Mouse (Mus musculus) Muller cell, postnatal 12 days (primary cell): ENCODE results near the gene Chchd6.
A peak's percentile ranks its signal among the peaks of the same experiment; 100 is the strongest.

Source experiments
- DNase-seq: peaks from one replicate; pipeline ENCODE4 v3.0.0-alpha.2; 2015; ENCODE audit errors: inconsistent ontology term

Gene Chchd6

GRCm38 (mm10) chr6:89452976-89453674, 142.3 kb downstream of the Chchd6 start:
- DNase-seq, result peak; percentile 85

- no peak for DNase-seq
These were observed 143.1 kb downstream of the Chchd6 start for GRCm38 (mm10) chr6:89452356-89452755.

- no peak for DNase-seq
These were observed 146.7 kb downstream of the Chchd6 start for GRCm38 (mm10) chr6:89448736-89449135.

- DNase-seq, result no peak
These were observed 154.8 kb downstream of the Chchd6 start for GRCm38 (mm10) chr6:89440671-89441070.

GRCm38 (mm10) chr6:89431920-89432482, 163.5 kb downstream of the Chchd6 start:
- DNase-seq, result no peak

- no peak for DNase-seq
These were observed 164.7 kb downstream of the Chchd6 start for GRCm38 (mm10) chr6:89430749-89431148.

- DNase-seq, result no peak
These were observed 166.6 kb downstream of the Chchd6 start for GRCm38 (mm10) chr6:89428661-89429375.

GRCm38 (mm10) chr6:89424461-89424860, 171.0 kb downstream of the Chchd6 start:
- no peak for DNase-seq

- no peak for DNase-seq
These were observed 172.8 kb downstream of the Chchd6 start for GRCm38 (mm10) chr6:89422621-89423020.

- DNase-seq, result peak; percentile 62
These were observed 173.5 kb downstream of the Chchd6 start for GRCm38 (mm10) chr6:89421922-89422321.

GRCm38 (mm10) chr6:89421503-89421902, 173.9 kb downstream of the Chchd6 start:
- no peak for DNase-seq

- DNase-seq, result no peak
These were observed 174.7 kb downstream of the Chchd6 start for GRCm38 (mm10) chr6:89420756-89421155.

- DNase-seq, result no peak
These were observed 175.3 kb downstream of the Chchd6 start for GRCm38 (mm10) chr6:89420110-89420509.

GRCm38 (mm10) chr6:89419066-89419815, 176.2 kb downstream of the Chchd6 start:
- DNase-seq, result no peak

- DNase-seq, result no peak
These were observed 179.3 kb downstream of the Chchd6 start for GRCm38 (mm10) chr6:89416030-89416595.

- no peak for DNase-seq
These were observed 180.4 kb downstream of the Chchd6 start for GRCm38 (mm10) chr6:89415091-89415490.

- DNase-seq, result no peak
These were observed 181.3 kb downstream of the Chchd6 start for GRCm38 (mm10) chr6:89414126-89414525.

GRCm38 (mm10) chr6:89413481-89413884, 182.0 kb downstream of the Chchd6 start:
- DNase-seq, result peak; percentile 54

- DNase-seq, result peak; percentile 35
These were observed 182.9 kb downstream of the Chchd6 start for GRCm38 (mm10) chr6:89412562-89412961.

- DNase-seq, result no peak
These were observed 186.4 kb downstream of the Chchd6 start for GRCm38 (mm10) chr6:89409041-89409440.

- DNase-seq, result peak; percentile 48
These were observed 187.2 kb downstream of the Chchd6 start for GRCm38 (mm10) chr6:89408259-89408658.
